Mouse (Mus musculus) heart, adult 2 months (tissue): ENCODE measurements around the gene Rab5c.

ENCODE experiments used
- CTCF ChIP-seq: fragments of 200-600 bp; IDR thresholded peaks from 2 replicates; pipeline ENCODE4 v1.8.1; 2022; ENCODE audit warnings: antibody characterized with exemption, mild to moderate bottlenecking, moderate library complexity
- EP300 ChIP-seq: fragments of 200-500 bp; IDR thresholded peaks from 2 replicates; pipeline ENCODE4 v1.6.1; 2011; ENCODE audit warnings: low read depth, low read length, control low read depth; ENCODE audit not compliant: insufficient read depth

GRCm38 (mm10) chr11:100721776-100722492 lies 16.1 kb downstream of the Rab5c start:
- no peak for TF ChIP-seq CTCF
- peak; percentile 31; the same call in 1 of the 2 replicates for TF ChIP-seq EP300
